Mouse (Mus musculus) olfactory bulb, adult 2 months (tissue): ENCODE measurements at regions not wholly inside any gene's neighbourhood (a gene's known extent, or its start where the extent isn't known, plus 50 kb on each side); places are given as distances from the start of the nearest gene placed in this dataset.

Experiments used
- CTCF ChIP-seq: fragments of 200-500 bp; IDR thresholded peaks from 2 replicates; pipeline ENCODE4 v1.5.1; 2012; ENCODE audit warnings: low read depth, mild to moderate bottlenecking, low read length, moderate library complexity; ENCODE audit not compliant: insufficient read depth
- POLR2A ChIP-seq: fragments of 200-500 bp; IDR thresholded peaks from 2 replicates; pipeline ENCODE4 v1.6.1; 2012; ENCODE audit warnings: mild to moderate bottlenecking, low read depth, low read length, moderate library complexity; ENCODE audit not compliant: insufficient read depth

GRCm38 (mm10) chr1:181299075-181299665 is 53.3 kb upstream of the Cnih3 start:
- TF ChIP-seq CTCF (no peak), POLR2A (no peak)
